Mouse (Mus musculus): ENCODE data around the gene Pign.

GRCm38 (mm10) chr1:105582800-105583199 lies 80.7 kb downstream of the Pign start:
- TF ChIP-seq CTCF (IDR thresholded peaks at IDR 0.05; ENCODE audit: low read depth, low read length): no peak
- no peak for TF ChIP-seq POLR2A (IDR thresholded peaks at IDR 0.05; ENCODE audit: borderline replicate concordance, low read depth, low read length)
